Mouse (Mus musculus) cerebellum, postnatal 10 days (tissue): ENCODE measurements around the gene Alk.

Experiments
- DNase-seq, 2 experiments: peaks; one replicate each; pipeline ENCODE4 v3.0.0; 2021; ENCODE audit warnings: mixed read lengths in 2 of 2

The Alk gene

GRCm38 (mm10) chr17:71962746-71963145 lies 641.7 kb downstream of the Alk start:
- DNase-seq: peak; percentile 45 to 56

- no peak for DNase-seq
Observed at GRCm38 (mm10) chr17:71955011-71955410, 649.4 kb downstream of the Alk start.

GRCm38 (mm10) chr17:71954217-71954844 lies 650.1 kb downstream of the Alk start:
- no peak for DNase-seq

GRCm38 (mm10) chr17:71950968-71951367 lies 653.5 kb downstream of the Alk start:
- no peak for DNase-seq

GRCm38 (mm10) chr17:71948687-71949086 lies 655.7 kb downstream of the Alk start:
- DNase-seq: no peak

- DNase-seq: peak in 1 of 2 experiments; percentile 11
Observed at GRCm38 (mm10) chr17:71947452-71947851, 657.0 kb downstream of the Alk start.

GRCm38 (mm10) chr17:71944020-71944419 lies 660.4 kb downstream of the Alk start:
- DNase-seq: no peak

- no peak for DNase-seq
Observed at GRCm38 (mm10) chr17:71942052-71942451, 662.4 kb downstream of the Alk start.

- DNase-seq: no peak
Observed at GRCm38 (mm10) chr17:71941436-71941835, 663.0 kb downstream of the Alk start.

- DNase-seq: no peak
Observed at GRCm38 (mm10) chr17:71936681-71937080, 667.7 kb downstream of the Alk start.

GRCm38 (mm10) chr17:71935837-71936236 lies 668.6 kb downstream of the Alk start:
- no peak for DNase-seq

- DNase-seq: no peak
Observed at GRCm38 (mm10) chr17:71935336-71935735, 669.1 kb downstream of the Alk start.

GRCm38 (mm10) chr17:71914941-71915340 lies 689.5 kb downstream of the Alk start:
- DNase-seq: no peak

- DNase-seq: peak; percentile 80 to 88
Observed at GRCm38 (mm10) chr17:71914541-71914940, 689.9 kb downstream of the Alk start.

GRCm38 (mm10) chr17:71913188-71913587 lies 691.2 kb downstream of the Alk start:
- no peak for DNase-seq

- peak; percentile 48 to 63 for DNase-seq
Observed at GRCm38 (mm10) chr17:71909107-71909506, 695.3 kb downstream of the Alk start.

- no peak for DNase-seq
Observed at GRCm38 (mm10) chr17:71881369-71881768, 723.1 kb downstream of the Alk start.

- DNase-seq: no peak
Observed at GRCm38 (mm10) chr17:71875492-71875891, 728.9 kb downstream of the Alk start.

- no peak for DNase-seq
Observed at GRCm38 (mm10) chr17:71874795-71875194, 729.6 kb downstream of the Alk start.

- DNase-seq: peak; percentile 79 to 82
Observed at GRCm38 (mm10) chr17:71874077-71874476, 730.4 kb downstream of the Alk start.

- peak; percentile 55 to 57 for DNase-seq
Observed at GRCm38 (mm10) chr17:71872976-71873375, 731.5 kb downstream of the Alk start.

GRCm38 (mm10) chr17:71871981-71872380 lies 732.4 kb downstream of the Alk start:
- no peak for DNase-seq

GRCm38 (mm10) chr17:71870641-71871040 lies 733.8 kb downstream of the Alk start:
- DNase-seq: no peak

GRCm38 (mm10) chr17:71870232-71870621 lies 734.2 kb downstream of the Alk start:
- DNase-seq: no peak
